10 mouse cellular contexts compared by ENCODE assay signal in the genomic region with DNA sequence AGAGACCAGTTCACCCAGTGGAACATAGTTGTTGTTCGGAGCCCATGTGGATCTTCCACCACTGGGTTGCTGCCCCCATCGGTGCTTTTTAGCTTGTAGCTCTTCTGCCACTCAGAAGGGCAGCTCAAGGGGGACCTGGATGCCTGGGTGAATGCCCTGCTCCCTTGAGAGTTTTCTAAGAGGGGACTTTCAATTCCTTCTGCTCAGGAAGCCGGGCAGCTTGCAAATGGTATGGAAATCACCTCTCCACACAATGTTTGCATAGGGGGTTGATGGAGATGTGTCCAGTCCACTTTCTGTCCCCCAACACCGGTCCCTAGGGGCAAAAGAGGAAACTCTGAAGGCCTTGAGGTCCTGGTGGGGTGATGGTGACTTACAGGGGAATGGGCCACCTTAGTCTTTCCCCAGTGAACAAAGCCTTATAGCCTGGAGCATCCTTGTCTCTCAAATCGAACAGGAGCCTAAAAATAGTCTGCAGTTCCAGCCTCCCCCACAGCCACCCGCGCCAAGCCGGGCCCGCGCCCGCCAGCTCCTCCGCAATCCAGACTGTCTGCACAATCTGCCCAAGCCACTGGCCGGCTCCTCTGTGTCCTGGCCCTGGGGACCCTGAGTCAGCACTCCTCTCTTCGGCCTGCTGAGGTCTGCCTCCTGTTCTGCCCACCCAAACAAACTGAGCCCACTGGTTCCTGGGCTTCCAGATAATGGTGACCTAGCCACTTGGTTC. TPM values are rescaled to one million over a fixed set of nuclear protein-coding genes. Genes with fewer than 3 reads are reported as not detected.
DNase-seq lines count a peak whose midpoint lies in the region; ATAC-seq and TF ChIP-seq lines count a peak whose summit lies in the region.
"Had no signal": no experiment of that assay in that cellular context is flagged by ENCODE, and none has a peak within 500 bp of the region (broad histone marks: within the 10 kb centered on the region; RNA-seq: fewer than 3 reads in every experiment).

No protein-coding gene starts in this region.

- no peak overlapping the region for H3K4me3 ChIP-seq in hindbrain, embryonic 10.5 days
- H3K4me3 ChIP-seq in hindbrain, embryonic 16.5 days (ENCODE audit: low read length): no peak overlapping the region
- H3K4me3 ChIP-seq in brown adipose tissue, adult 24 weeks (ENCODE audit: insufficient read depth, low read depth, low read length): no peak overlapping the region
- H3K4me3 ChIP-seq in heart, adult 2 months: no peak overlapping the region
- H3K4me3 ChIP-seq: liver, embryonic 15.5 days had no signal

- peak overlapping the region; percentile 6; the same call in 1 of the 2 replicates for H3K27ac ChIP-seq in hindbrain, embryonic 10.5 days
- H3K27ac ChIP-seq in hindbrain, embryonic 16.5 days (ENCODE audit: low read depth, low read length): no peak overlapping the region
- peak overlapping the region; percentile 98 for H3K27ac ChIP-seq in brown adipose tissue, adult 24 weeks (replicated peaks; ENCODE audit: low read depth, low read length)
- H3K27ac ChIP-seq in heart, adult 2 months: peak overlapping the region; percentile 88
- H3K27ac ChIP-seq: liver, embryonic 15.5 days had no signal

- no peaks in the 10 kb centered on the region for H3K36me3 ChIP-seq in hindbrain, embryonic 10.5 days
- 0 out of 2 replicates have a peak, but pooled peaks cover 1% of the 10 kb centered on the region for H3K36me3 ChIP-seq in hindbrain, embryonic 16.5 days (ENCODE audit: control insufficient read depth, insufficient read depth, low read length)
- peaks cover 2% of the 10 kb centered on the region; the same call in 1 of the 2 replicates for H3K36me3 ChIP-seq in heart, adult 2 months (ENCODE audit: control insufficient read depth, insufficient read depth, low read length)
- H3K36me3 ChIP-seq: G1E; liver, embryonic 15.5 days had no signal

- H3K4me2 ChIP-seq in hindbrain, embryonic 16.5 days (ENCODE audit: low read length): no peak overlapping the region
- H3K4me2 ChIP-seq: liver, embryonic 15.5 days had no signal

- no peak overlapping the region for H3K9ac ChIP-seq in hindbrain, embryonic 16.5 days (ENCODE audit: low read depth, low read length)
- no peak overlapping the region for H3K9ac ChIP-seq in heart, adult 2 months (ENCODE audit: low read depth, low read length)
- H3K9ac ChIP-seq: liver, embryonic 15.5 days had no signal

- no peak for TF ChIP-seq POLR2A in heart, adult 2 months (IDR thresholded peaks at IDR 0.05; ENCODE audit: insufficient read depth, low read depth, low read length)

- TF ChIP-seq CTCF in heart, adult 2 months (IDR thresholded peaks at IDR 0.05): peak; percentile 60

- no peak for DNase-seq in hindbrain, embryonic 10.5 days (ENCODE audit: low spot score)
- DNase-seq in heart, adult 2 months: peak; percentile 81 to 83
- DNase-seq in left cerebral cortex, postnatal 25 days (ENCODE audit: low spot score in 2 of 2): peak; percentile 72 to 87
- no peak for DNase-seq in lung, postnatal 25 days (ENCODE audit: low spot score)
- DNase-seq in c-Kit-positive CD71-positive TER-119-positive erythroid progenitor cells, embryonic 14.5 days (ENCODE audit: low spot score): no peak

- no peaks in the 10 kb centered on the region for H3K79me2 ChIP-seq in heart, adult 2 months (replicated peaks; ENCODE audit: control insufficient read depth, insufficient read depth, low read length)

- intact Hi-C loops in heart, adult 2 months (cut with DNase I): loop anchor here (1.0 kb wide), 1 partner anchor 23 kb away; no protein-coding TSS in a partner anchor
- intact Hi-C loops in left cerebral cortex, postnatal 25 days (cut with DNase I): loop anchor here (2.0 kb wide), 2 partner anchors 17 to 27 kb away; partner anchors contain the start of gene Sema7a

- H3K4me1 ChIP-seq in hindbrain, embryonic 10.5 days (replicated peaks): peaks cover 46% of the 10 kb centered on the region
- H3K4me1 ChIP-seq in hindbrain, embryonic 16.5 days (ENCODE audit: control insufficient read depth, insufficient read depth, low read depth, low read length): no peaks in the 10 kb centered on the region; the same call in 1 of the 2 replicates
- peaks cover 67% of the 10 kb centered on the region for H3K4me1 ChIP-seq in brown adipose tissue, adult 24 weeks (ENCODE audit: control insufficient read depth, insufficient read depth, insufficient read length, low read length)
- peaks cover 63% of the 10 kb centered on the region for H3K4me1 ChIP-seq in heart, adult 2 months (ENCODE audit: control insufficient read depth, insufficient read depth, low read length)

- no peaks in the 10 kb centered on the region for H3K27me3 ChIP-seq in hindbrain, embryonic 10.5 days (ENCODE audit: insufficient read depth, poor library complexity, severe bottlenecking)
- H3K27me3 ChIP-seq in hindbrain, embryonic 16.5 days (replicated peaks; ENCODE audit: control insufficient read depth, insufficient read depth, low read length): no peaks in the 10 kb centered on the region
- no peaks in the 10 kb centered on the region for H3K27me3 ChIP-seq in heart, adult 2 months (ENCODE audit: control insufficient read depth, insufficient read depth, low read length)
- H3K27me3 ChIP-seq: liver, embryonic 15.5 days had no signal

- H3K9me3 ChIP-seq in hindbrain, embryonic 10.5 days: no peaks in the 10 kb centered on the region
- H3K9me3 ChIP-seq in hindbrain, embryonic 16.5 days (ENCODE audit: control insufficient read depth, low read length): no peaks in the 10 kb centered on the region
- H3K9me3 ChIP-seq: G1E; liver, embryonic 15.5 days had no signal

- ATAC-seq in hindbrain, embryonic 16.5 days: no peak
- ATAC-seq in erythroblast, adult 5-6 weeks (replicated peaks; ENCODE audit: low FRiP score, poor library complexity, severe bottlenecking): no peak

- TF ChIP-seq EP300 in heart, adult 2 months (IDR thresholded peaks at IDR 0.05; ENCODE audit: insufficient read depth, low read depth, low read length): no peak

- 79% methylated on average over 14 of the region's 14 CpGs for WGBS in hindbrain, embryonic 10.5 days
- 79% methylated on average over 14 of the region's 14 CpGs for WGBS in hindbrain, embryonic 16.5 days
- 20% methylated on average over 14 of the region's 14 CpGs for WGBS in heart, adult 2 months

RNA-seq across cellular contexts. Expression of gene Sema7a, which starts 27.5 kb away (rescaled TPM):
- polyA plus RNA-seq in hindbrain, embryonic 10.5 days (2016; fragmentation: Nextera tagmentation; extraction: Ambion mirVana): 0.71 and 1.6 TPM in 2 replicates
- polyA plus RNA-seq in hindbrain, embryonic 16.5 days (2015; fragmentation: Nextera tagmentation; extraction: Ambion mirVana): 2.1 and 2.9 TPM in 2 replicates
- 2.8 and 6.0 TPM in 2 replicates for polyA plus RNA-seq in brown adipose tissue, adult 24 weeks (2012; ENCODE audit: insufficient read depth, insufficient read length, missing spikeins)
- total RNA-seq in heart, adult 2 months (2021): 10 to 100 TPM; 26.7 to 31.1 TPM
- 29.0 and 31.3 TPM in 2 replicates for polyA plus RNA-seq in heart, adult 2 months (2012; rRNA removed)
- 100 to 1,000 TPM; 139 to 145 TPM for total RNA-seq in left cerebral cortex, postnatal 25 days (2021)
- total RNA-seq in erythroblast, adult 5-6 weeks (2015; ENCODE audit: low replicate concordance): 0.84 TPM in 1 of 2 replicates, not detected in the other
- total RNA-seq in erythroblast, adult 5-6 weeks (2017; ENCODE audit: low replicate concordance): 1.1 TPM in 1 of 2 replicates, not detected in the other
- total RNA-seq: G1E had no signal
- polyA plus RNA-seq: liver, embryonic 15.5 days had no signal

RNA-seq across cellular contexts. Expression of gene Cyp11a1, which starts 38.8 kb away (rescaled TPM):
- not detected in 2 replicates for polyA plus RNA-seq in hindbrain, embryonic 10.5 days (2016; fragmentation: Nextera tagmentation; extraction: Ambion mirVana)
- 1.7 and 2.4 TPM in 2 replicates for polyA plus RNA-seq in hindbrain, embryonic 16.5 days (2015; fragmentation: Nextera tagmentation; extraction: Ambion mirVana)
- not detected in 2 replicates for polyA plus RNA-seq in brown adipose tissue, adult 24 weeks (2012; ENCODE audit: insufficient read depth, insufficient read length, missing spikeins)
- under 1 TPM in 1 of 2 experiments, not detected in 1; 0.29 TPM for total RNA-seq in heart, adult 2 months (2021)
- 0.06 and 0.29 TPM in 2 replicates for polyA plus RNA-seq in heart, adult 2 months (2012; rRNA removed)
- 1 to 10 TPM; 3.5 to 6.7 TPM for total RNA-seq in left cerebral cortex, postnatal 25 days (2021)
- total RNA-seq in erythroblast, adult 5-6 weeks (2015; ENCODE audit: low replicate concordance): 0.63 and 2.3 TPM in 2 replicates
- 1.7 and 2.3 TPM in 2 replicates for total RNA-seq in erythroblast, adult 5-6 weeks (2017; ENCODE audit: low replicate concordance)

RNA-seq across cellular contexts. Expression of gene Ubl7, which starts 56.6 kb away (rescaled TPM):
- polyA plus RNA-seq in hindbrain, embryonic 10.5 days (2016; fragmentation: Nextera tagmentation; extraction: Ambion mirVana): 118 and 143 TPM in 2 replicates
- polyA plus RNA-seq in hindbrain, embryonic 16.5 days (2015; fragmentation: Nextera tagmentation; extraction: Ambion mirVana): 169 and 177 TPM in 2 replicates
- polyA plus RNA-seq in brown adipose tissue, adult 24 weeks (2012; ENCODE audit: insufficient read depth, insufficient read length, missing spikeins): 67.3 and 71.9 TPM in 2 replicates
- 10 to 100 TPM; 75.2 to 83.2 TPM for total RNA-seq in heart, adult 2 months (2021)
- 139 and 142 TPM in 2 replicates for polyA plus RNA-seq in heart, adult 2 months (2012; rRNA removed)
- 100 to 1,000 TPM; 103 to 113 TPM for total RNA-seq in left cerebral cortex, postnatal 25 days (2021)
- total RNA-seq in erythroblast, adult 5-6 weeks (2015; ENCODE audit: low replicate concordance): 57.6 and 61.0 TPM in 2 replicates
- 37.5 and 42.4 TPM in 2 replicates for total RNA-seq in erythroblast, adult 5-6 weeks (2017; ENCODE audit: low replicate concordance)

Comparison
In these comparisons a context has a peak if more than half of its experiments do, and no peak if none do; other contexts are left out.
1. DNase-seq: peak in heart, adult 2 months (2 of 2) and left cerebral cortex, postnatal 25 days (2 of 2); none in hindbrain, embryonic 10.5 days (single experiment), lung, postnatal 25 days (single experiment) and c-Kit-positive CD71-positive TER-119-positive erythroid progenitor cells, embryonic 14.5 days (single experiment).